Mouse (Mus musculus) liver, adult 2 months (tissue): Measurements from ENCODE around the gene Gcsam. TPM values are rescaled to one million over a fixed set of nuclear protein-coding genes. Genes with fewer than 3 reads are reported as not detected.

Experiments used
- DNase-seq: peaks from one replicate; pipeline ENCODE4 v3.0.0-alpha.2; 2011; ENCODE audit warnings: low read depth, low spot score; ENCODE audit errors: extremely low read depth
- H3K27ac ChIP-seq: fragments of 200-500 bp; replicated peaks from 2 replicates; pipeline ENCODE4 v1.5.1; 2012; ENCODE audit warnings: low read depth, mild to moderate bottlenecking, control low read depth, inconsistent platforms, low read length; ENCODE audit not compliant: insufficient read depth
- H3K27me3 ChIP-seq: fragments of 200-500 bp; 2 replicates; pipeline ENCODE4 v1.6.1; 2012; ENCODE audit warnings: mild to moderate bottlenecking, moderate library complexity, low read length, inconsistent platforms; ENCODE audit not compliant: control insufficient read depth, insufficient read depth
- H3K36me3 ChIP-seq: fragments of 200-500 bp; 2 replicates; pipeline ENCODE4 v1.6.1; 2012; ENCODE audit warnings: low read length, inconsistent platforms; ENCODE audit not compliant: control insufficient read depth, insufficient read depth
- H3K4me1 ChIP-seq: fragments of 200-500 bp; 2 replicates; pipeline ENCODE4 v1.6.1; 2011; ENCODE audit warnings: low read length; ENCODE audit not compliant: control insufficient read depth, insufficient read depth
- H3K4me3 ChIP-seq: fragments of 200-500 bp; 2 replicates; pipeline ENCODE4 v1.5.1; 2011; ENCODE audit warnings: low read depth, mild to moderate bottlenecking, control low read depth, low read length, moderate library complexity; ENCODE audit not compliant: insufficient read depth
- H3K79me2 ChIP-seq: fragments of 200-500 bp; 2 replicates; pipeline ENCODE4 v1.6.1; 2012; ENCODE audit warnings: inconsistent platforms, mild to moderate bottlenecking, low read length, moderate library complexity; ENCODE audit not compliant: control insufficient read depth, insufficient read depth
- H3K9ac ChIP-seq: fragments of 200-500 bp; 2 replicates; pipeline ENCODE4 v1.6.1; 2012; ENCODE audit warnings: low read depth, mild to moderate bottlenecking, control low read depth, inconsistent platforms, low read length
- CTCF ChIP-seq: fragments of 200-500 bp; IDR thresholded peaks from 2 replicates; pipeline ENCODE4 v1.5.1; 2011; ENCODE audit warnings: low read depth, low read length, control low read depth
- POLR2A ChIP-seq: fragments of 200-500 bp; IDR thresholded peaks from 2 replicates; pipeline ENCODE4 v1.6.1; 2011; ENCODE audit warnings: low read length, control low read depth; ENCODE audit not compliant: insufficient read depth; ENCODE audit errors: extremely low read depth
- WGBS: fragments of 180-500 bp; shearing (Covaris S2); methylation state at CpG from one replicate; pipeline ENCODE4 v1.1.7; 2018; 5-methylcytosine and 5-hydroxymethylcytosine counted together
- polyA plus RNA-seq: library from polyadenylated mRNA; depleted of rRNA; stranded (reverse); fragments of >200 nt; gene quantifications from 2 replicates; pipeline ENCODE4 v1.2.3, GENCODE M21; 2012; rRNA removed
- total RNA-seq: library from RNA; depleted of rRNA; stranded (reverse); fragments of >200 nt; gene quantifications from 2 replicates; pipeline ENCODE4 v1.2.3, GENCODE M21; 2014; rRNA removed

Gcsam gene
- 0.09 and 0.20 TPM in 2 replicates for total RNA-seq
- polyA plus RNA-seq = 0.05 and 0.15 TPM in 2 replicates

GRCm38 (mm10) chr16:45610267-45610666, at the start of gene Gcsam:
Gene Gcsam, plus strand, starts transcription at chr16:45610380.
- H3K27ac ChIP-seq = peak within 1 kb of the TSS; percentile 69
- TF ChIP-seq POLR2A (no peak), CTCF (no peak)
- no peak for DNase-seq
- 76% methylated on average over 4 of the region's 4 CpGs for WGBS
- no peaks in the 10 kb centered on the region for H3K27me3 ChIP-seq
- H3K36me3 ChIP-seq = no peaks in the 10 kb centered on the region
- no peak within 1 kb of the TSS for H3K9ac ChIP-seq
- H3K79me2 ChIP-seq = no peaks in the 10 kb centered on the region
- H3K4me3 ChIP-seq = no peak within 1 kb of the TSS
- peaks cover 9% of the 10 kb centered on the region for H3K4me1 ChIP-seq

GRCm38 (mm10) chr16:45561747-45562146, 48.4 kb upstream of the Gcsam start:
- Histone ChIP-seq H3K4me1 (no peaks in the 10 kb centered on the region), H3K27ac (no peak overlapping the region), H3K4me3 (no peak overlapping the region), H3K27me3 (no peaks in the 10 kb centered on the region), H3K9ac (no peak overlapping the region), H3K36me3 (no peaks in the 10 kb centered on the region), H3K79me2 (no peaks in the 10 kb centered on the region)
- 62% methylated on average over 3 of the region's 3 CpGs for WGBS
- TF ChIP-seq CTCF (no peak), POLR2A (no peak)
- no peak for DNase-seq

- Histone ChIP-seq H3K9ac (no peak overlapping the region), H3K27ac (no peak overlapping the region), H3K27me3 (no peaks in the 10 kb centered on the region), H3K4me1 (no peaks in the 10 kb centered on the region), H3K79me2 (no peaks in the 10 kb centered on the region), H3K36me3 (no peaks in the 10 kb centered on the region), H3K4me3 (no peak overlapping the region)
- no peak for DNase-seq
- WGBS = 81% methylated on average over 3 of the region's 3 CpGs
- TF ChIP-seq POLR2A = no peak
- TF ChIP-seq CTCF = no peak
These were observed 37.9 kb upstream of the Gcsam start for GRCm38 (mm10) chr16:45572307-45572706.

GRCm38 (mm10) chr16:45579883-45580282, 30.3 kb upstream of the Gcsam start:
- no peak overlapping the region for H3K9ac ChIP-seq
- WGBS = 41% methylated on average over 12 of the region's 12 CpGs
- H3K36me3 ChIP-seq = no peaks in the 10 kb centered on the region
- no peaks in the 10 kb centered on the region for H3K4me1 ChIP-seq
- no peaks in the 10 kb centered on the region for H3K79me2 ChIP-seq
- no peaks in the 10 kb centered on the region for H3K27me3 ChIP-seq
- peak; percentile 5 for DNase-seq
- TF ChIP-seq CTCF (no peak), POLR2A (no peak)
- no peak overlapping the region for H3K27ac ChIP-seq
- H3K4me3 ChIP-seq = no peak overlapping the region

GRCm38 (mm10) chr16:45582512-45582911, 27.7 kb upstream of the Gcsam start:
- Histone ChIP-seq H3K79me2 (no peaks in the 10 kb centered on the region), H3K4me3 (no peak overlapping the region), H3K36me3 (no peaks in the 10 kb centered on the region), H3K27ac (no peak overlapping the region), H3K9ac (no peak overlapping the region), H3K27me3 (no peaks in the 10 kb centered on the region), H3K4me1 (no peaks in the 10 kb centered on the region)
- DNase-seq = peak; percentile 53
- peak; percentile 59 for TF ChIP-seq CTCF
- TF ChIP-seq POLR2A = no peak
- WGBS = 10% methylated on average over 2 of the region's 2 CpGs

- 82% methylated on average over 1 of the region's 1 CpGs for WGBS
- no peak for DNase-seq
These were observed 16.5 kb upstream of the Gcsam start for GRCm38 (mm10) chr16:45593656-45594055.

More at GRCm38 (mm10) chr16:45593656-45594055, 16.5 kb upstream of the Gcsam start:
- TF ChIP-seq POLR2A = no peak
- no peak for TF ChIP-seq CTCF
- Histone ChIP-seq H3K27ac (no peak overlapping the region), H3K27me3 (no peaks in the 10 kb centered on the region), H3K4me3 (no peak overlapping the region), H3K9ac (no peak overlapping the region), H3K79me2 (no peaks in the 10 kb centered on the region), H3K36me3 (no peaks in the 10 kb centered on the region), H3K4me1 (no peaks in the 10 kb centered on the region)
